Mouse (Mus musculus) liver, postnatal 0 days (tissue): ENCODE results near the gene Nrip1.

Source experiments
- CTCF ChIP-seq: sonication (generic); IDR thresholded peaks from 2 replicates; pipeline ENCODE4 v1.5.1; 2016; ENCODE audit warnings: antibody characterized with exemption, low read depth
- EP300 ChIP-seq: IDR thresholded peaks from 2 replicates; pipeline ENCODE4 v1.6.1; 2016; ENCODE audit warnings: antibody characterized with exemption, low read depth, mild to moderate bottlenecking

GRCm38 (mm10) chr16:76263393-76263792, 110.2 kb downstream of the Nrip1 start:
- TF ChIP-seq CTCF, result no peak
- no peak for TF ChIP-seq EP300
